Mouse (Mus musculus) megakaryocyte, embryonic 14.5 days (primary cell): ENCODE data around the gene Slc22a23. TPM values are rescaled to one million over a fixed set of nuclear protein-coding genes. Genes with fewer than 3 reads are reported as not detected.

ENCODE experiments used
- H3K27me3 ChIP-seq: replicated peaks from 2 replicates; pipeline ENCODE3; 2012; ENCODE audit warnings: inconsistent platforms
- H3K36me3 ChIP-seq: replicated peaks from 2 replicates; pipeline ENCODE3; 2012; ENCODE audit warnings: low read length, inconsistent platforms, mixed read lengths
- H3K4me1 ChIP-seq: 2 replicates; pipeline ENCODE4 v1.6.1; 2012; ENCODE audit warnings: inconsistent platforms
- H3K4me3 ChIP-seq: replicated peaks from 2 replicates; pipeline ENCODE3; 2012; ENCODE audit warnings: moderate library complexity, mild to moderate bottlenecking, inconsistent platforms
- H3K9me3 ChIP-seq: 2 replicates; pipeline ENCODE4 v1.6.1; 2012; ENCODE audit warnings: inconsistent platforms
- FLI1 ChIP-seq: IDR thresholded peaks from 2 replicates; pipeline ENCODE4 v1.6.1; 2012; ENCODE audit warnings: low read length, inconsistent platforms, mixed read lengths
- GATA1 ChIP-seq: IDR thresholded peaks from 3 replicates; pipeline ENCODE4 v1.6.1; 2012; ENCODE audit warnings: mixed read lengths, low read length, inconsistent platforms, borderline replicate concordance
- polyA plus RNA-seq: library from polyadenylated mRNA; stranded (reverse); fragments of >175 nt; gene quantifications from 2 replicates; pipeline ENCODE4 v1.2.3, GENCODE M21; 2012; ENCODE audit warnings: low replicate concordance; ENCODE audit not compliant: insufficient read depth

Gene Slc22a23
- polyA plus RNA-seq, 1 experiment: 33.9 TPM

- Histone ChIP-seq H3K27me3 (no peaks in the 10 kb centered on the region), H3K36me3 (no peaks in the 10 kb centered on the region), H3K9me3 (no peaks in the 10 kb centered on the region), H3K4me3 (no peak overlapping the region), H3K4me1 (peaks cover 50% of the 10 kb centered on the region)
- TF ChIP-seq GATA1: no peak
- no peak for TF ChIP-seq FLI1
Measured at GRCm38 (mm10) chr13:34156840-34157185, 188.2 kb downstream of the Slc22a23 start.

- H3K27me3 ChIP-seq: peaks cover 5% of the 10 kb centered on the region
- TF ChIP-seq GATA1: no peak
- no peak for TF ChIP-seq FLI1
- H3K4me3 ChIP-seq: no peak overlapping the region
- no peaks in the 10 kb centered on the region for H3K36me3 ChIP-seq
- H3K9me3 ChIP-seq: no peaks in the 10 kb centered on the region
- peaks cover 50% of the 10 kb centered on the region for H3K4me1 ChIP-seq
Measured at GRCm38 (mm10) chr13:34156133-34156839, 188.7 kb downstream of the Slc22a23 start.

- peaks cover 11% of the 10 kb centered on the region for H3K27me3 ChIP-seq
- no peak overlapping the region for H3K4me3 ChIP-seq
- no peaks in the 10 kb centered on the region for H3K9me3 ChIP-seq
- H3K36me3 ChIP-seq: no peaks in the 10 kb centered on the region
- TF ChIP-seq FLI1 (no peak), GATA1 (no peak)
- peaks cover 56% of the 10 kb centered on the region for H3K4me1 ChIP-seq
Measured at GRCm38 (mm10) chr13:34154931-34155272, 190.1 kb downstream of the Slc22a23 start.

- H3K4me3 ChIP-seq: peak overlapping the region; percentile 62
- H3K4me1 ChIP-seq: peaks cover 60% of the 10 kb centered on the region
Measured at GRCm38 (mm10) chr13:34154217-34154930, 190.6 kb downstream of the Slc22a23 start.

GRCm38 (mm10) chr13:34153254-34154011 lies 191.5 kb downstream of the Slc22a23 start:
- TF ChIP-seq FLI1 (no peak), GATA1 (no peak)
- Histone ChIP-seq H3K9me3 (no peaks in the 10 kb centered on the region), H3K4me3 (no peak overlapping the region), H3K4me1 (peaks cover 69% of the 10 kb centered on the region), H3K27me3 (peaks cover 18% of the 10 kb centered on the region), H3K36me3 (no peaks in the 10 kb centered on the region)

More at GRCm38 (mm10) chr13:34154217-34154930, 190.6 kb downstream of the Slc22a23 start:
- TF ChIP-seq FLI1 (no peak), GATA1 (no peak)
- Histone ChIP-seq H3K27me3 (peaks cover 11% of the 10 kb centered on the region), H3K9me3 (no peaks in the 10 kb centered on the region), H3K36me3 (no peaks in the 10 kb centered on the region)

GRCm38 (mm10) chr13:34152695-34153094 lies 192.3 kb downstream of the Slc22a23 start:
- peaks cover 18% of the 10 kb centered on the region for H3K27me3 ChIP-seq
- H3K36me3 ChIP-seq: no peaks in the 10 kb centered on the region
- TF ChIP-seq GATA1 (no peak), FLI1 (no peak)
- no peak overlapping the region for H3K4me3 ChIP-seq
- H3K4me1 ChIP-seq: peaks cover 77% of the 10 kb centered on the region
- H3K9me3 ChIP-seq: no peaks in the 10 kb centered on the region

GRCm38 (mm10) chr13:34151425-34151824 lies 193.6 kb downstream of the Slc22a23 start:
- H3K27me3 ChIP-seq: peaks cover 18% of the 10 kb centered on the region

GRCm38 (mm10) chr13:34150271-34151027 lies 194.5 kb downstream of the Slc22a23 start:
- Histone ChIP-seq H3K9me3 (no peaks in the 10 kb centered on the region), H3K4me3 (no peak overlapping the region), H3K36me3 (no peaks in the 10 kb centered on the region), H3K27me3 (peaks cover 18% of the 10 kb centered on the region), H3K4me1 (peaks cover 68% of the 10 kb centered on the region)
- TF ChIP-seq GATA1 (no peak), FLI1 (no peak)

More at GRCm38 (mm10) chr13:34151425-34151824, 193.6 kb downstream of the Slc22a23 start:
- Histone ChIP-seq H3K36me3 (no peaks in the 10 kb centered on the region), H3K9me3 (no peaks in the 10 kb centered on the region), H3K4me3 (no peak overlapping the region), H3K4me1 (peaks cover 76% of the 10 kb centered on the region)
- TF ChIP-seq FLI1 (no peak), GATA1 (no peak)

- Histone ChIP-seq H3K27me3 (peaks cover 19% of the 10 kb centered on the region), H3K9me3 (no peaks in the 10 kb centered on the region), H3K4me1 (peaks cover 63% of the 10 kb centered on the region), H3K36me3 (no peaks in the 10 kb centered on the region), H3K4me3 (peak overlapping the region; percentile 86)
- TF ChIP-seq GATA1 (no peak), FLI1 (no peak)
Measured at GRCm38 (mm10) chr13:34149463-34150176, 195.4 kb downstream of the Slc22a23 start.
